Comparison of ENCODE assay signal across 15 mouse cellular contexts in the genomic region with DNA sequence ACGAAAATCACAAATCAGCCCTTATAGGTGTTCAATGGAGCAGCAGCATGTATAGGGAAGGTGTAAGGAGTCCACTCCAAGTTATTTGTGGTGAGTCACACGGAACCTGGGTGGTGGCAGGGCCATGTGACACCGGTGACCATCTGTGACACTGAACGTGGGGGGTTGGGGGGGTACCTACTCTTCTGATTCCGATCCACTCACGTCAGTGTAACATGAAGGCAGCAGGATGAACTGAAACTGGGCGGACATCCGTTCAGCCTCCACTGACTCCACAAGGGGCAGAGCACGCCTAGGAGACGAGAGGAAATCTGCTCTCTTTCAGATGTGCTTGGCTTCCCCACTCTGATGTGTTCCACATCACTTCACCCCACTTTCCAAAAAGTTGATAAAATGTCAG. TPM values are rescaled to one million over a fixed set of nuclear protein-coding genes. Genes with fewer than 3 reads are reported as not detected.
DNase-seq lines count a peak whose midpoint lies in the region; ATAC-seq and TF ChIP-seq lines count a peak whose summit lies in the region.
"Had no signal": no experiment of that assay in that cellular context is flagged by ENCODE, and none has a peak within 500 bp of the region (broad histone marks: within the 10 kb centered on the region; RNA-seq: fewer than 3 reads in every experiment).

No protein-coding gene starts in this region.

- peak; percentile 66 for ATAC-seq in cerebellum, adult (ENCODE audit: insufficient number of reproducible peaks, low FRiP score, low TSS enrichment)
- ATAC-seq in hindbrain, postnatal 0 days = peak; percentile 84
- ATAC-seq: CD4-positive, CD25-positive, alpha-beta regulatory T cell, adult 4 months; intestine, postnatal 0 days; lung, postnatal 0 days; Patski had no signal

- H3K9me3 ChIP-seq in hindbrain, postnatal 0 days (ENCODE audit: low read length) = no peaks in the 10 kb centered on the region
- H3K9me3 ChIP-seq: limb, embryonic 13.5 days had no signal

- no peak overlapping the region for H3K9ac ChIP-seq in hindbrain, postnatal 0 days (replicated peaks; ENCODE audit: low read length)
- H3K9ac ChIP-seq: limb, embryonic 13.5 days had no signal

- no peak for TF ChIP-seq POLR2A in thymus, adult 2 months (IDR thresholded peaks at IDR 0.05; ENCODE audit: control insufficient read depth, extremely low read depth, insufficient read depth, low read length, poor library complexity)

- no peaks in the 10 kb centered on the region for H3K36me3 ChIP-seq in hindbrain, postnatal 0 days (ENCODE audit: insufficient read depth, low read length)
- H3K36me3 ChIP-seq in thymus, adult 2 months (ENCODE audit: control insufficient read depth, insufficient read depth, low read length) = no peaks in the 10 kb centered on the region
- H3K36me3 ChIP-seq: limb, embryonic 13.5 days had no signal

- H3K27me3 ChIP-seq in hindbrain, postnatal 0 days (ENCODE audit: insufficient read depth, low read length) = no peaks in the 10 kb centered on the region
- no peaks in the 10 kb centered on the region for H3K27me3 ChIP-seq in thymus, adult 2 months (ENCODE audit: control insufficient read depth, insufficient read depth, low read length)
- H3K27me3 ChIP-seq: limb, embryonic 13.5 days; Patski had no signal

- H3K4me3 ChIP-seq in hindbrain, postnatal 0 days (ENCODE audit: low read length) = no peak overlapping the region
- H3K4me3 ChIP-seq in thymus, adult 2 months (ENCODE audit: control insufficient read depth, insufficient read depth, low read length) = no peak overlapping the region
- H3K4me3 ChIP-seq: limb, embryonic 13.5 days had no signal

- H3K4me2 ChIP-seq in hindbrain, postnatal 0 days (ENCODE audit: low read depth, low read length) = peak overlapping the region; percentile 14; the same call in 1 of the 2 replicates
- H3K4me2 ChIP-seq: limb, embryonic 13.5 days had no signal

- peak; percentile 79 for DNase-seq in left cerebral cortex, postnatal 4 days
- no peak for DNase-seq in left cerebral cortex, adult 9 months (ENCODE audit: low spot score in 2 of 2)
- peak; percentile 67 to 71 for DNase-seq in cerebellum, postnatal 36 days
- DNase-seq in hindbrain, postnatal 0 days (ENCODE audit: low spot score) = peak; percentile 63
- no peak for DNase-seq in thymus, adult 2 months
- DNase-seq in lung, postnatal 4 days = no peak
- DNase-seq in adrenal gland, adult 2 months = no peak
- DNase-seq: adrenal gland, postnatal 14 days; thymus, postnatal 4 days had no signal

- intact Hi-C loops in left cerebral cortex, postnatal 4 days (cut with DNase I) = no loop called here

- 55% methylated on average over 10 of the region's 10 CpGs for WGBS in hindbrain, postnatal 0 days
- 25% methylated on average over 10 of the region's 10 CpGs for WGBS in thymus, adult 2 months

- 0 out of 2 replicates have a peak, but pooled peaks cover 5% of the 10 kb centered on the region for H3K4me1 ChIP-seq in hindbrain, postnatal 0 days (ENCODE audit: insufficient read depth, low read length)
- H3K4me1 ChIP-seq in thymus, adult 2 months (replicated peaks; ENCODE audit: control insufficient read depth, insufficient read depth, low read length) = peaks cover 5% of the 10 kb centered on the region; the same call in 1 of the 2 replicates

- peak; percentile 28; the same call in 1 of the 2 replicates for TF ChIP-seq CTCF in hindbrain, postnatal 0 days (IDR thresholded peaks at IDR 0.05; ENCODE audit: low read depth)
- no peak for TF ChIP-seq CTCF in thymus, adult 2 months (IDR thresholded peaks at IDR 0.05; ENCODE audit: borderline replicate concordance, control insufficient read depth, extremely low read depth, insufficient read depth, low read length, poor library complexity)

- no peak overlapping the region for H3K27ac ChIP-seq in hindbrain, postnatal 0 days
- no peak overlapping the region for H3K27ac ChIP-seq in thymus, adult 2 months (ENCODE audit: control insufficient read depth, insufficient read depth, low read length)
- H3K27ac ChIP-seq: limb, embryonic 13.5 days had no signal

RNA-seq across cellular contexts. Expression of gene Rwdd3, which starts 11.9 kb away (rescaled TPM):
- total RNA-seq in left cerebral cortex, postnatal 4 days (2021) = 10 to 100 TPM; 23.1 to 27.4 TPM
- total RNA-seq in hindbrain, postnatal 0 days (2014; rRNA removed) = 4.6 and 5.8 TPM in 2 replicates
- polyA plus RNA-seq in hindbrain, postnatal 0 days (2015; fragmentation: Nextera tagmentation; extraction: Ambion mirVana) = 15.3 and 18.0 TPM in 2 replicates
- 1.8 and 2.4 TPM in 2 replicates for polyA plus RNA-seq in thymus, adult 2 months (2012; rRNA removed)
- 10 to 100 TPM in 1 of 2 experiments, 1 to 10 TPM in 1; 8.9 to 11.4 TPM for total RNA-seq in adrenal gland, adult 2 months (2021)
- polyA plus RNA-seq in adrenal gland, adult 2 months (2012; rRNA removed) = 1.1 and 1.3 TPM in 2 replicates

Comparison
In these comparisons a context has a peak if more than half of its experiments do, and no peak if none do; other contexts are left out.
1. DNase-seq: peak in left cerebral cortex, postnatal 4 days (single experiment), cerebellum, postnatal 36 days (2 of 2) and hindbrain, postnatal 0 days (single experiment); none in left cerebral cortex, adult 9 months (0 of 2), thymus, adult 2 months (single experiment), lung, postnatal 4 days (0 of 2) and adrenal gland, adult 2 months (single experiment).